Mouse (Mus musculus): ENCODE data around the gene Tmem266.

DNA sequence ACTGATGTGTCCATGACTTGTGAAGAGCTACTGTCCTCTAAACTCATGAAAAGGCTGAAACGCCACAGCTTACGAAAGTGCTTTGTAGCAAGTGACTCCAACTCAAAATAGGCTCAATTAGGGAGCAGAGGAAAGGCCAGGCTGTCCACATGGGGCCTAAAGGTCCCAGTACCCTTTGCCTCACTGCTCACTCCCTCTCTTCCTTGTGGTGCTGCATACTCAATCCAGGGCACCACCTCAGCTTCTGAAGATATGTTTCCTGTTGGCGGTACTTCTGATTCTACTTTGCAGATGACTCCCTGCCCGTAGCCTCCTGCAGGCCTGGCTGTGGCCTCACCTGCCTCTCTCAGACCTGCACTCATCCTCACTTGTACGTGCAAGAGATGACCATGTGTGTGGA, 126.7 kb downstream of the Tmem266 start:
- TF ChIP-seq CTCF (IDR thresholded peaks at IDR 0.05; ENCODE audit: low read depth, low read length) (no peak), POLR2A (IDR thresholded peaks at IDR 0.05; ENCODE audit: extremely low read depth, insufficient read depth, low read length) (no peak)
